Mouse (Mus musculus): Measurements from ENCODE around the gene E430018J23Rik.
"Not testable (repeated sequence)": the region's sequence is repeated elsewhere in the genome, so short reads cannot be mapped to it uniquely, and the experiment has no call there.

The E430018J23Rik gene

DNA sequence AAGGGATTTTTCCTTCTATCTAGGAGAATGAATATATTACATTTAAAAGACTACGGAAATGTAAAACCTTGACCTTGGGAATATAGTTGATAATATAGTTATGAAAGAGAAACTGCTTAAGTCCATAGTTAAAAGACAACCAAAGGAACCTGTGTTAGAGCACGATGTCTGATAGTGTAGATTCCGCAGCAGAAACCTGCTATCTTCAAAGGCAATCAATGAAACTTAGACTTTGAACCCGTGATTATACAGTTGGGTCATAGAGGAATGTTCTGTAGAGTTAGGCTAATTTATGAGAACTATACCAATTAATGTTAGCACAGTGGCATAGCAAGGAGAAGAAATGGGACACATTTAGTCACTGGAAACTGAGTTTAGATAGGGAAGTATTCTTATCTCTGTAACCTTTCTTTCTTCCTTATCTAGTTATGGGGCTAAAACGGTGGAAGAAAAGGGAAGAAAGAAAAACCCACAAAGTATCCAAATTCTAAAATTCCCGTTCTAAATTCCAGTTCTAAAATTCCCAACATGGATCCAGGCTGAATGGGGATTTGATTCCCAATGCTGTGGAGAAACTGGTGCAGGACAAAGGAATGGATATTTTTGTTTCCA lies 15.0 kb downstream of the E430018J23Rik start:
- no peak for DNase-seq (ENCODE audit: low spot score)

DNA sequence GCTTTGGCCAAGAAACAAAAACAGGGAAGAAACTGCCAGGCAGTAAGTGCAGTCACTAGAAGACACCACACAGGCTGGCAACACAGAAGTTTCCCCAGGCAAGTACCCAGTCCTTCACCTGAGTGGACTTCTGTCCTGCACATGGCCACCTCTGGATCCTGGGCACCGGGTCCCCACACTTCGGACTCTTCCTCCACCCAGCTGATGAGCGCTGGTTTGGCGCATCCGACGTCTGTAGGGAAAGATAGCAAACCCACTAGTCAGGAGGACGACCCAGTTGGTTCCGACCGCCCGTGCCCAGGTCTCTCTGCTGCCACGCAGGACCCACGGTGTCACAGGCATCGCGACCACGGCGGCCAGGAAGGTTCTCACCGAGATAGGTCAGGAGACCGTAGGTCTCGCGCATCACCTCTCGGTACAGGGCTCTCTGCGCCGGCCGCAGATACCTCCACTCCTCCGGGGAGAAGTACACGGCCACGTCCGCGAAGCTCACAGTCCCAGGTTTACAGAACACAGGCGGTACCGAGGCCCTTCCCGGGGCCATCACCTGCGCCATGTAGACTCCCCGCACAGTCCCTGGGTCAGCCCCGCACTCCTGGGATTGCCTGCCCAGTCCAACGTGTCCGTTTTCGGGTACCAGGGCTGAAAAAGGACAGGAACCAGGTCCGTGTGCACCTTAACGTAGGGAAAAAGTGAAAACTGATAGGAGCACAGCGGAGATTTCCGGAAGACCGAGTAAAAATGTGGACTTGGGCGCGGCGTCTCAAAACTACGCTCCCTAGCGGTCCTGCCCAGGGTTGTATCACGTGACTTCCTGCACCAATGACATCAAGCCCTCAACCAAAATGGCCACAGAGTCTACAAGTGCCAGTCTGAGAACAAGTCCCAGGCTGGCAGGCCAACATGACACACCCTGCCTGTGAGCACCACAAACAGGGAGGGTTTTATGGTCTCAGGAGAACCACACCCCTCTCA lies 17.9 kb downstream of the E430018J23Rik start, which contains the start of gene Zfp747:
Zfp747 (minus strand) TSS at position 780 of the 975 bp plus-strand sequence.
- DNase-seq (ENCODE audit: low spot score): peak; percentile 93

- DNase-seq (ENCODE audit: low spot score): not testable (repeated sequence)
These were observed 21.6 kb downstream of the E430018J23Rik start for GRCm38 (mm10) chr7:127371870-127372269.

- no peak for DNase-seq (ENCODE audit: low spot score)
These were observed 22.2 kb downstream of the E430018J23Rik start for GRCm38 (mm10) chr7:127371213-127371612.

DNA sequence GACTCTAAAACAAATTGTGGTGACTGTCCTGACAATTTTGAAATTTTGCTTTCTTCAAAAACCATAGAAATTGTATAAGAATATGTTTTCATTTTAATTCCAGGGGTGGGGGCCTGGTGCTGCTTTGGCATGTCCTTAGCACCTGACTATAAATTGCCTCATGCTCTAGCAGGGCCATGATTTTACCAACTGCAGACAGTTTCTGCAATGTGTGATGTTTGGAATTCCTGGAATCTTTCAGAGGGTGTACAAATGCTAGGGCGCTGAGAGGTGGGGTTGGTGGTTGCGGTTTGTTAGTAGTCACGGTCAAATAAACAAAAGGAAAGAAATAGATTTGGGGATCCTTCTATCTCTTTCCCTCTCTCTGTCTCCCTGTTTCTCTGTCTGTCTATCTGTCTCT lies 27.2 kb downstream of the E430018J23Rik start:
- DNase-seq (ENCODE audit: low spot score): no peak

GRCm38 (mm10) chr7:127364166-127364565 lies 29.3 kb downstream of the E430018J23Rik start:
- no peak for DNase-seq (ENCODE audit: low spot score)

DNA sequence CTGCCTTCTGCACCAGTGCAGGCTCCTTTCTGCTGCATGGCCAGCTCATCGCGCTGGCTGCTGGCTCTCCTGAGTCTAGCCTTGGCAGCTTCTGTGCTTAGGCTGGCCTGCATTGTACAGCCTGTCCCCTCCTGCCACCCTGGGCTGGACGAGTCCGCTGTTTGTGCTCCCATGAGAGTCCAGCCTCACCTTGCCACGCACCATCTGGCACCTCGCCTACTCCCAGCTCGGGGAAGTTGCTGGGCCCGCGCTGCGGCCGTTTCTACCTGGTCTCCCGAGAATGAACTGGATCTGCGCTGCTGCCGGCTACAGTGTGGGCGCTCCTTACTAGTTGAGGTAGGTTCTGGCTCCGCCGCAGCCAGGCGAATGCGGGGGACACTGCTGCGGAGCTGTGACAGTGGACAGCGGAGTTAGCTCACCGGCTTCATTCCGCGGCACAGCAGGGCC lies 29.9 kb downstream of the E430018J23Rik start:
- no peak for DNase-seq (ENCODE audit: low spot score)

- not testable (repeated sequence) for DNase-seq (ENCODE audit: low spot score)
These were observed 31.0 kb downstream of the E430018J23Rik start for GRCm38 (mm10) chr7:127362418-127362817.

DNA sequence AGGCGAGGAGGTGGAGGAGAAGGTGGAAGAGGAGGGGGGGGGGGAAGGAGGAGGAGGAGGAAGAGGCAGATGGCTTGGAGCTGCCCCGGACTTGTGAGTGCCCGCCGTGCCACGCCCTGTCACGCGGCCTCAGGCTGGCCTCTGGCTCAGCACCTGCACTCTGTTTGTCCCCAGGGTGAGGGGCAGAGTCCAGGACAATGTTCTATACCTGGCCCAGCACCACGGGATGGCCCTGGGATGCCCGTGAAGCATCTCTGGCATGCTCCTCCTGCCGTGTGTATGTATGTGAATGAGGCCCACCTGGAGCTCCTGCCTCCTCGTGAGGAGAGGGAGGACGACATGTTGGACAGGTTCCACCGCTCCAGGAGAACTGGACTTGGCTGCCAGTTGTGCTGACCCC lies 32.0 kb downstream of the E430018J23Rik start:
- DNase-seq (ENCODE audit: low spot score): no peak

- no peak for DNase-seq (ENCODE audit: low spot score)
These were observed 33.2 kb downstream of the E430018J23Rik start for GRCm38 (mm10) chr7:127360265-127360664.

GRCm38 (mm10) chr7:127358472-127358871 lies 35.0 kb downstream of the E430018J23Rik start:
- DNase-seq (ENCODE audit: low spot score): no peak

DNA sequence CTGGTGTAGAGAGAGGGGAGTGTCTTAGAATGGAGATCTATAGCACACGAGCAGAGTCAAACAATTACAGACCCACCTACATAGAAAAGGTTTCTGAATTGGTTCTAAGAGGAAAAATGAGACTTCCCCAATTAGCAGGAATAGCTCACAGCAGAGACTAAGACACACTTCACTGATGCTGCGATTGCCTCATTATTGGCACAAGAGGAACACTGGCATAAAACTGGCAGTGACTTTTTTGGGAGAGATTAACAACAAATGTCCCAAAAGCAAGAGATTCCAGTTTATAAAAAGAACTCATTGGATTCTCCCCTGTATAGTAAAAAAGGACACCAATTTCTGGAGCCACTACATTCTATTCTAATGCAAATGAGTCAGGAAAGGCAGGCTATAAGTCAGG lies 35.6 kb downstream of the E430018J23Rik start:
- no peak for DNase-seq (ENCODE audit: low spot score)

- DNase-seq (ENCODE audit: low spot score): no peak
These were observed 37.6 kb downstream of the E430018J23Rik start for GRCm38 (mm10) chr7:127355796-127356195.

- no peak for DNase-seq (ENCODE audit: low spot score)
These were observed 42.0 kb downstream of the E430018J23Rik start for GRCm38 (mm10) chr7:127351230-127352004.

DNA sequence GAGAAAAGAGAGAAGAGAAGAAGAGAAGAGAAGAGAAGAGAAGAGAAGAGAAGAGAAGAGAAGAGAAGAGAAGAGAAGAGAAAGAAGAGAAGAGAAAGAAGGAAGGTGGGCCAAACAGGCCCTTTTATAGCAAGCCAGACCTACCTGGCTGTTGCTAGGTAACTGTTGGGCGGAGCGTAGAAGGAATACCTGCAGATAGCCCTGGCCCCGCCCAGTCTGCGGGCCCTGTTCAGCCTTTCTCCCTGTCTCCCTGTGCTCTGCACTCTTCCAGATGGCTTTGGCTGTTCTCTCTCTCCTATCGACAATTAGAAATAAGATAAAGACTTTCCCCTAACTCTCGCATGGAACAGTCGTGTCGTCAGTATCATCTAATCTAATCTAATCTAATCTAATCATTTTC lies 46.8 kb downstream of the E430018J23Rik start:
- no peak for DNase-seq (ENCODE audit: low spot score)

DNA sequence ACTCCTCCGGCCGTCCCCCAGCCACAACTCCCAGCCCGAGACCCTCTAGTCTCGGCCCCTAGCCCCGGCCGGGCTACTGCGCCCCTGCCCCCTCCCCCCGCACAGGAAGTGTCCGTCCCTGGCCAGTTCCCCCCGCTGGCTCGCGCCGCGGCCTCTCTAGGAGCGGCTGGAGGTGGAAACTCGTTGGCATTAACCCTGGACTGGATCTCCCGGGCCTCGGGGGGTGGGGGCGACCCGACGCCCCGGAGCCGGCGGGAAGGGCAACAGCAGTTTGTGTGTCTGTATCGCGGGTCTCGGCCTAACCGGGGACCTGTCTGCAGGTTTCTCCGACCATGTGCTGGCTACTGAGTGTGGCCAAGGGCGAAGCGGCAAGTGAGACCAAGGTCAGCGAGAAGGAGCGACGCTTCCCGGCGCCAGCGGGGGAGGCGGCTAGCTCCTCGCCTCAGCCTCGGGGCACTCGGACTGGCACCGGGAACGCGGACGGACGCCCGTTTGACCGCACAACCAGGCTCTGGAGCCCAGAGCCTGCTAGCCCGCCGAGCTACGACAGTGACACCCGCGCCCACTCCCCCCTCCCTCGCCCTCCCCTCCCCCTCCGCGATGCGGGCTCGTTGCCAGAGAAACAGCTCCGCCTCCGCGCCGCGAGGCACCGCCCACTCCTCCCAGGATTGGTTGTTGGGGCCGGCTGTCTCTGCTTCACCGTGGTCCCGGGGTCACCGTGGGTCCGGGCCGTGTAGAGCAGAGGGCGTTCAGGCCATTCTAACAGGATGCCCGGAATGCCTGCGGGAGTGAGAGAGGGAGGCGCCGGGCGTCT lies 47.7 kb downstream of the E430018J23Rik start, which contains the start of gene Zfp768:
Zfp768 (minus strand) TSS at position 78 of the 814 bp plus-strand sequence.
- DNase-seq (ENCODE audit: low spot score): peak; percentile 78

DNA sequence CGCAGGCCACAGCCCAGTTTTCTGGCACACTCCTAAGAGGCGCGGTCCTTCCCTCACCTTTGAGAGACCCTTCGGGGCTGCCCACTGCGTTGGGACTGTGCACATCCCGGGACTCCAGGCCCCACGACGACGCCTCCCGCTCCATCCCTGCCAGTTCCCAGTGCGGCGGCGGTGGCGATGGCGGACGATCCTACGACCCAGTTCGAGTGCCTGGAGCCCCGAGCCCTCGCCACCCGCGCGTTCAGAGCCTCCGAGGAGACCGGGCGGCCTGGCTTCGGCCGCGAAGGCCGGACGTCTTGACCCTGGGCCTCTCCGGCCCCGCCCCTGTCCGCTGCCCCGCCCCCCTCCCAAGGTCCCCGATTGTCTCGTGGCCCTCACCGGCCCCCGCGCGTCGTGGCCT lies 48.3 kb downstream of the E430018J23Rik start:
- no peak for DNase-seq (ENCODE audit: low spot score)

DNA sequence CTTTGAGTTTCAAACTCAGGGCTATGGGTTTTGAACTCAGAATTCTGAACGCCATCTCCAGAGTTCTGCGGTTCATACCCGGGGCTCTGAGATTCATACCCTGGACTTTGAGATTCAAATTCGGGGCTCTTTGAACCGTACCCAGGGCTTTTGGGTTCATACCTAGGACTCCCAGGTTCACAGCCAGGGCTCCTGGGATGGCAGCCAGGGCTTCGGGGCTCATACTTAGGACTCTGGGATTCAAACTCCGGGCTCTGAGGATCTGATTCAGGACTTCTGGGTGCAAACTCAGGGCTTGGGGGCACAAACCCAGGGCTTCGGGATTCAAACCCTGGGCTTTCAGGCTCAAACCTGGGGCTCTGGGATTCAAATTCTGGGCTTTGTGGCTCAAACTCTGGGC lies 49.1 kb downstream of the E430018J23Rik start:
- DNase-seq (ENCODE audit: low spot score): no peak

GRCm38 (mm10) chr7:127343351-127344019 lies 49.9 kb downstream of the E430018J23Rik start:
- DNase-seq (ENCODE audit: low spot score): no peak

DNA sequence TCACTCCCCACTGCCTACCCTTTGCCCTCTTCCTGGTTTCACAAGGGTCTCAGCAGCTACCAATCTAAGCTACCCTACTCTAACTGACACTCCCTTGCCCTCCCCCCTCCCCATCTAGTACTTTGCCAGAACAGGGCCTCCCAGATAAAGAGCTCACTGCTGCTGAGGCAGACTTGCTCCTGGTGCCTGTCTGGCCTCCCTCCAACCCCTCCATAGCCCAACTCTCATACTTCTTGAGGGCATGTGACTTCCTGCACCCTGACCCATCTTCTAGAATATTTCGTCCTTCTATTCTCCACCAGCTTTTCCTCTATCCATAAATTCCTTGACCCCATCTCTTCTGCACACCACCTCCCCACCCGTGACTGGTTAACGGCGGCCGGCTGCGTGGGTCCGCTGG lies 50.5 kb downstream of the E430018J23Rik start:
- DNase-seq (ENCODE audit: low spot score): no peak

DNA sequence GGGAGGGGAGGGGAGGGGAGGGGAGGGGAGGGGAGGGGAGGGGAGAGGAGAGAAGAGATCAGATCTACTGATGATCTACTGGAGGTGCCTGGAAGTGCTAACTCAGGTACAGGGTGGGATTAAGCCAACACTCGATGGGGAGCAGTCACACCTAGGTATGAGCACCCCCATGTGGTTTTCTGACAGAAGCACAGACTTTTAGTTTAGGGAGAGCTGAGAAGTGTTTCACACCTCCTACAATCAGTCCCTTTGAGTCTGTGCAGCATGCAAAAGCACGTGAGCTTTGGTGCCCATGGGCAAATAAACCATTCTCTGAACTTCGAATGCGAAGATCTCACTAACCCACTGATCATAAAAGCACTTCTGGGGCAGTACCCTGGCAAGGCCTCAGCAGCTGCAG lies 51.1 kb downstream of the E430018J23Rik start:
- DNase-seq (ENCODE audit: low spot score): no peak
